Mouse (Mus musculus): ENCODE data around the gene Sprr3.
"Not testable (repeated sequence)": the region's sequence is repeated elsewhere in the genome, so short reads cannot be mapped to it uniquely, and the experiment has no call there.

- TF ChIP-seq POLR2A (IDR thresholded peaks at IDR 0.05; ENCODE audit: low read depth, low read length); CTCF (IDR thresholded peaks at IDR 0.05; ENCODE audit: extremely low read depth, insufficient read length, insufficient replicate concordance, low read depth, low read length): not testable (repeated sequence)
These were observed 31.7 kb upstream of the Sprr3 start for GRCm38 (mm10) chr3:92490262-92490661.
